Mouse (Mus musculus) erythroblast, embryonic 14.5 days (primary cell): ENCODE measurements around the gene Nae1.

Experiments used
- GATA1 ChIP-seq: IDR thresholded peaks from 2 replicates; pipeline ENCODE4 v1.6.1; 2012; ENCODE audit warnings: low read length, inconsistent platforms, mixed read lengths
- TAL1 ChIP-seq: IDR thresholded peaks from 3 replicates; pipeline ENCODE4 v1.6.1; 2012; ENCODE audit warnings: low read length, inconsistent platforms, mixed read lengths

GRCm38 (mm10) chr8:104569559-104569958, 35.1 kb upstream of the Nae1 start:
- TF ChIP-seq GATA1 (no peak), TAL1 (no peak)
